Mouse (Mus musculus): Measurements from ENCODE around the gene Fbp2. TPM values are rescaled to one million over a fixed set of nuclear protein-coding genes. Genes with fewer than 3 reads are reported as not detected.
A peak's percentile ranks its signal among the peaks of the same experiment; 100 is the strongest.
"Not testable (repeated sequence)": the region's sequence is repeated elsewhere in the genome, so short reads cannot be mapped to it uniquely, and the experiment has no call there.

Fbp2 gene
- total RNA-seq, 2 experiments from 2014 or later, result 20.1 to 23.8 TPM

GRCm38 (mm10) chr13:62863771-62864170, 5.5 kb upstream of the Fbp2 start:
- DNase-seq, result no peak

- DNase-seq, result no peak
Measured at GRCm38 (mm10) chr13:62862875-62863274, 4.7 kb upstream of the Fbp2 start.

- DNase-seq, result no peak
Measured at GRCm38 (mm10) chr13:62860068-62860467, 1.8 kb upstream of the Fbp2 start.

- DNase-seq, result not testable (repeated sequence)
Measured at GRCm38 (mm10) chr13:62859251-62859650, 1.0 kb upstream of the Fbp2 start.

- DNase-seq, result no peak
Measured at GRCm38 (mm10) chr13:62856850-62857249, 1.4 kb downstream of the Fbp2 start.

GRCm38 (mm10) chr13:62856305-62856675, 1.9 kb downstream of the Fbp2 start:
- DNase-seq, result peak; percentile 83

GRCm38 (mm10) chr13:62855396-62856304, 2.6 kb downstream of the Fbp2 start:
- DNase-seq, result no peak

- peak; percentile 85 for DNase-seq
Measured at GRCm38 (mm10) chr13:62854666-62855065, 3.6 kb downstream of the Fbp2 start.

- DNase-seq, result no peak
Measured at GRCm38 (mm10) chr13:62833341-62833740, 24.9 kb downstream of the Fbp2 start.

GRCm38 (mm10) chr13:62832239-62832638, 26.0 kb downstream of the Fbp2 start:
- no peak for DNase-seq

- not testable (repeated sequence) for DNase-seq
Measured at GRCm38 (mm10) chr13:62815705-62816104, 42.5 kb downstream of the Fbp2 start.

- DNase-seq, result no peak
Measured at GRCm38 (mm10) chr13:62812713-62813112, 45.5 kb downstream of the Fbp2 start.

- DNase-seq, result not testable (repeated sequence)
Measured at GRCm38 (mm10) chr13:62807981-62808380, 50.2 kb downstream of the Fbp2 start.

Other genes starting within 250 kb of the Fbp2 start
- gene 6720489N17Rik, start 234.2 kb downstream of the Fbp2 start, total RNA-seq (2021), result 1 to 10 TPM; 3.0 to 4.3 TPM
- 1 to 10 TPM; 5.5 to 6.4 TPM for gene Platr25, start 97.7 kb downstream of the Fbp2 start, total RNA-seq (2021)
- gene Gm5141, start 72.6 kb downstream of the Fbp2 start, total RNA-seq (2021), result 1 to 10 TPM; 1.9 to 2.5 TPM
- gene Fbp1, start 29.9 kb upstream of the Fbp2 start, total RNA-seq (2021), result under 1 TPM in 1 of 2 experiments, not detected in 1; 0.64 TPM
- gene 2010111I01Rik, start 106.5 kb upstream of the Fbp2 start, total RNA-seq (2021), result 100 to 1,000 TPM; 154 to 174 TPM